In the genomic region with DNA sequence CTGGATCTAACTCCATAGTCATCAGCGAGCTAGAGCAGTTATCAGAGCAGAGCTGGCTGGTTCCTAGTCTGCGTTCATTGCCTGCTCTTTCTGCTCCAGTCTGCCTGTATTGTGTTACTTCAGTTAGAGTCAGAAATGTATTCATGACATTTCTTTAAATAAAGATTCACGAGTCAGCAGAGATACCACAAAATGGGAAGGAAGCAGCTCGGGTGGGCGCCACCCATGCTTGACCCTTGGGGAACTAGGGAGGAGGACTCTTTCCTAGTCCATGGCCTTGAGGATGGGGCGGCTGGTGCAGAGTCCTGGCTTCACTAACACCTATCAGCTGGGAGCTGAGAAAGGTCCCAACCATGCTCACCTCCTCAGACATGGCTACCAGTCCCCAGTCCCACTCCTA, we compare ENCODE assay signal across 18 mouse cellular contexts. TPM values are rescaled to one million over a fixed set of nuclear protein-coding genes. Genes with fewer than 3 reads are reported as not detected.
"Had no signal": no experiment of that assay in that cellular context is flagged by ENCODE, and none has a peak within 500 bp of the region (broad histone marks: within the 10 kb centered on the region; RNA-seq: fewer than 3 reads in every experiment).

No protein-coding gene starts in this region.

- H3K36me3 ChIP-seq: kidney, embryonic 15.5 days; liver, embryonic 13.5 days; midbrain, embryonic 12.5 days; midbrain, embryonic 15.5 days; neural tube, embryonic 12.5 days; neural tube, embryonic 15.5 days; stomach, embryonic 15.5 days had no signal

- DNase-seq: kidney, adult 11 months; kidney, adult 8-10 months; kidney, postnatal 10 days; kidney, postnatal 36 days; layer of hippocampus, postnatal 36 days; liver, embryonic 13.5 days; lung, embryonic 14.5 days; right cerebral cortex, adult 18-20 months; right cerebral cortex, postnatal 14 days; spleen, adult 18-20 months; thymus, postnatal 25 days had no signal

- H3K4me1 ChIP-seq: kidney, embryonic 15.5 days; liver, embryonic 13.5 days; midbrain, embryonic 12.5 days; midbrain, embryonic 15.5 days; neural tube, embryonic 12.5 days; neural tube, embryonic 15.5 days; stomach, embryonic 15.5 days had no signal

- H3K4me3 ChIP-seq: kidney, embryonic 15.5 days; left cerebral cortex, adult 2 months; liver, embryonic 13.5 days; midbrain, embryonic 12.5 days; midbrain, embryonic 15.5 days; neural tube, embryonic 12.5 days; neural tube, embryonic 15.5 days; stomach, embryonic 15.5 days had no signal

- H3K9me3 ChIP-seq: kidney, embryonic 15.5 days; liver, embryonic 13.5 days; midbrain, embryonic 12.5 days; midbrain, embryonic 15.5 days; neural tube, embryonic 12.5 days; neural tube, embryonic 15.5 days; stomach, embryonic 15.5 days had no signal

- H3K27me3 ChIP-seq: kidney, embryonic 15.5 days; liver, embryonic 13.5 days; midbrain, embryonic 12.5 days; midbrain, embryonic 15.5 days; neural tube, embryonic 12.5 days; neural tube, embryonic 15.5 days; stomach, embryonic 15.5 days had no signal

- H3K27ac ChIP-seq: kidney, embryonic 15.5 days; left cerebral cortex, adult 2 months; liver, embryonic 13.5 days; midbrain, embryonic 12.5 days; midbrain, embryonic 15.5 days; neural tube, embryonic 12.5 days; neural tube, embryonic 15.5 days; stomach, embryonic 15.5 days had no signal

RNA-seq across cellular contexts. Expression of gene Ackr4, which starts 13.6 kb away (rescaled TPM):
- total RNA-seq: layer of hippocampus, postnatal 36 days had no signal
